Mouse (Mus musculus) heart, postnatal 10 days (tissue): ENCODE measurements at regions not wholly inside any gene's neighbourhood (a gene's known extent, or its start where the extent isn't known, plus 50 kb on each side); places are given as distances from the start of the nearest gene placed in this dataset.
"Not testable (repeated sequence)": the region's sequence is repeated elsewhere in the genome, so short reads cannot be mapped to it uniquely, and the experiment has no call there.

ENCODE experiments used
- DNase-seq, 2 experiments: peaks; one replicate each; pipeline ENCODE4 v3.0.0; 2021
- intact Hi-C: fragments of 180-260 bp; cut with DNase I; formaldehyde crosslinking; loops from one replicate; pipeline ENCODE4 v1.15.1; 2025

DNA sequence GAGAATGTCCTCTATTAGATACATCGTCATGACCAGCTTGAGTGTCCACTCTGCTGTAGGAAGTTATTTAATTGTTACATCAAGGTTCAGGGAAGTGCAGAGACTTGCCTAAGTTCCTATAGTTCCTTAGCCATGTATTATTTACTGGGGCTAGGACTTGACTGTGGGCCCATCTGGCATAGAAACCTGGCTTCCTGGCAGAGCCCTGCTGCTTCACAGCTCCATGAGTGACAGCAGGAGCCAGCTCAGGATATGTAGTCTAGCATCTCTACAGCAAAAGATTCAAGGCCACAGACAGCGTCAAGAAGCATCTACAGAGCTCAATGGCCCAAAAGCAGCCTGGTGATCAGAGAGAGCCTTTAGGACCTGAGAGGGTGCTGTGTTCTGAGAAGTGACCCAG is 163.2 kb upstream of the Unc93a2 start:
- intact Hi-C loops: no loop called here
- no peak for DNase-seq

DNA sequence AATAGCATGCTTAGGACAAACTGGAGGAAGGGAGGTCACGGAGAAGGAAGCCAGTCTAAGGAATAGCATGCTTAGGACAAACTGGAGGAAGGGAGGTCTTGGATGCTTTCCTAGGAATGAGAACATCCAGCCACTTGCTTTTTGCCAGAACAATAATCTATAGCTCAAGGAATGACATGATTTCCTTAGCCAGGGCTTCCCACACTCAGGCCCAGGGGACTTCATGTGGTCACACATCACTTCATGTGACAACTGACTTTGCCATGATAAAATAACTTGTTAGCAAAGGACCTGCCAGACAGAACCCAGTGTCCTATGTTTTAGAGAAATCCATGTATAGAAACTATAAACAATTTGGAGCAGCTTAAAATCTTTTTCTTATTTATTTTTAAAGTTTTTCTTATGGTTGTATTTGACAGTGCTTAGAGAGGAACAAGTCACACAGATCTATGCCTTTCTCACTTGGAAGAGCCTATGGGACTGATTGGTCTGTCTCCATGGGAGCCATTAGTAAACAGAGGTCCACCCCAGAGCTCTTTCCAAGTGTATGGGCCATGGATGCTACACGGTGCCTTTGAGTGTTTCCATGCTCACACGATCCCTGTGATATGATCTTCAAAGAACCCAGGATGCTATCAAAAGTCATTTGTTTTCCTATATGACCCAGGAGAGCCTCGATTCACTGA is 153.3 kb upstream of the Unc93a2 start:
- intact Hi-C loops: no loop called here
- peak; percentile 42 to 66 for DNase-seq

DNA sequence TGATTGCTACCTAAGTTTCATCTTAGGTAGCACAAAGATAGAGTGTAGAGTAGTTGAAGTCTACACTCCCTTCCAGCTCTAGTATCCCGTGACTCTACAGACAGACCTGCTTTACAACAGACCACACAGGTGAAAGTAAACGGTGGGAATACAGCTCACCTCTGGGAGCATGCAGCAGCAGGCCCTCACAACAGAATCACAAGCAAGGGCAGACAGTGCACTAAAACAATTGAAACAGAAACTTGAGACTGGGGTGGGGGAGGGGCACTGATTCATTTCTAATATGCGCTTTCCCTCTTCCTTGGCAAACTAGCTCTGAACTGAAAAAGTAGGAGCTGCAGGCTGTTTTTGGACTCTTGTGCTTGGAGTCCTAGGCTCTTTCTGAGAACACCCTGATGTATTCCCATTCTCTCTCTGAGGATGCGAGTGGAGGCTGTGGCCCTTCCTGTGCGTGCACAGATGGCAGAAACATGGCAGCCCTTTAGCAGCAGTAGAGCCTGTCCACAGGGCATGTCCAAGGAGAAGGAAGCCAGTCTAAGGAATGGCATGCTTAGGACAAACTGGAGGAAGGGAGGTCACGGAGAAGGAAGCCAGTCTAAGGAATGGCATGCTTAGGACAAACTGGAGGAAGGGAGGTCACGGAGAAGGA is 152.5 kb upstream of the Unc93a2 start:
- DNase-seq: peak; percentile 17 to 18

DNA sequence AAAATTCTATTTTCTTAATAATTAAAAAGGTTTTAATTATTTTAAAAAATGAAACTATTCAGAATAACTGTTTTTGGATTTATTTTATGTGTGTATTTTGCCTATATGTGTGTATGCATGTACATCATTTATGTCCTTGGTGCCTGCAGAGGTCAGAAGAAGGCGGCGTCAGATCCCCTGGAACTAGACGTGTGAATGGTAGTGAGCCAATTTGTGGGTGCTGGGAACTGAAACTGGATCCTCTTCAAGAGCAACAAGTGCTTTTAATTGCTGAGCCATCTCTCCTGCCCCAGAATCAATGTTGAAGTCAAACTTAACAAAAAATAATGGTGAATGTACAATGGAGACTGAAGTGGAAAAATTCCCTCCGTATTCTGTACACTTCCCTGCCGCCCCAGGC is 151.9 kb upstream of the Unc93a2 start:
- intact Hi-C loops: no loop called here

More for the DNA sequence above, 152.5 kb upstream of the Unc93a2 start:
- intact Hi-C loops: no loop called here

DNA sequence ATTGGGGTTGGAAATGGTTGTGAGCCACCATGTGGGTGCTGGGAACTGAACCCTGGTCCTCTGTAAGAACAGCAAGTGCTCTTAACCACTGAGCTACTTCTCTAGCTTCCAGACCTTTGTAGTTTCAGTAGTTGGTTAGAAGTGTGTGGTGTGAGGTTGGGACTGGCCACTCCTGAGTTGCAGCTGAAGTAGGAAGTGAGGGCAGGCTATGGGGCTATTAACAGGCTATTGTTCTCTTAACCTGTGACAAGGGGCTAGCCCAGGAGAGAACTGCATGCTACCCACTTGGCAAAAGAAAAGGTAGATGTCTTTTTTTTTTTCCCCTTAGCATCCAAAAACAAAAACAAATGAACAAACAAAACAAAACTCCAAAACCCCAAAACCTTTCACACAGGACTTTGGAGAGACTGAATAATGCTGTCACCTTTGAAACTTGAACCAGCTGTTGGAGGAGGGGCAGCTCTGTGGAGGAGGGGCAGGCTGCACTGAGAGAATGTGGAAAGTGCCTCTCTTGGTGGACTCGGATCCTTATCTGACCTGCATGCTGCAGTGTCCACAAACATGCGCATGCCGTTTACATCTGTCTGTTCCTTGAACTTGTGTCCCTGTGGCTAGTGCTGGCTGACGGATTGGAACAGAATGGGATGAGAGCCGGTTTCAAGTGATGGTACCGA is 149.3 kb upstream of the Unc93a2 start:
- no peak for DNase-seq
- intact Hi-C loops: no loop called here

More for the DNA sequence above, 151.9 kb upstream of the Unc93a2 start:
- no peak for DNase-seq

DNA sequence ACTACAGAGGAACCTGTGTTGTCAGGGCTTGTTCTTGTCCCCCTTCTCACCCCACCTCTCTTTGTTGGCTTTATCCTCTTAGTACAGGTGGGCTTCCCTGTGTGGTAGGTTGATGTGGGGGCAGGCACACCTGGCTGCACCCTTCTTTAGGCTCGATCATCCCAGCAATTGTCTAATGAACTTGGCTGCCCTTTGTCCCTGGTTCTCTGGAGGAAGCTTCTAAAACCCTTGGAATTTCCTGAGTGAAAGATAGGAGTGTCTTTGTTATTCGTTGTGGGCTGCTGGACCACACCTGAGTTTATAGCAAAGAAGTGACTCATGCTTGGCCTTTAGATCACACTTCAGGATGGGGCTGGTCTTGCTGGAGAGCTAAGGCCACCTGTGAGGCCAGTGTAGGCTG is 148.3 kb upstream of the Unc93a2 start:
- no peak for DNase-seq
- intact Hi-C loops: no loop called here

DNA sequence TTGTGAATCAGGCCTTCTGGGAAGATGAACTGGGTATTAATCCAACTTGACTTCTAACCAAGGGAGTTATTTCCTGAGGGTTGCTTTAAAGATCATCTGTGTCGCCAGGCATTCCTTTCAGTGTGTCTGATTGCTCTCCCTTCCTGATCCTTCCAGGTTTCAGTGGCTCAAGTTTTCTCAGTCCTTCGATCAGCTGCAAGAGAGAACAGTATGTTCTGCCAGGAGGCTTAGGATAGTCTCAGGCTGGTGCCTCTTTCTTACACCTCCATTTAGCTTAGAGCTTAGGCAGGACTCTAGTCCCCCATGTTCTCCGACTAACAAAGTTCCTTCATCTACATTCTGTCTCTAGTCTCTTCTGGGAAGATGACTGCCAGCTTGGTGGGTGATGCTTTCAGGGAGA is 147.4 kb upstream of the Unc93a2 start:
- DNase-seq: no peak
- intact Hi-C loops: no loop called here

DNA sequence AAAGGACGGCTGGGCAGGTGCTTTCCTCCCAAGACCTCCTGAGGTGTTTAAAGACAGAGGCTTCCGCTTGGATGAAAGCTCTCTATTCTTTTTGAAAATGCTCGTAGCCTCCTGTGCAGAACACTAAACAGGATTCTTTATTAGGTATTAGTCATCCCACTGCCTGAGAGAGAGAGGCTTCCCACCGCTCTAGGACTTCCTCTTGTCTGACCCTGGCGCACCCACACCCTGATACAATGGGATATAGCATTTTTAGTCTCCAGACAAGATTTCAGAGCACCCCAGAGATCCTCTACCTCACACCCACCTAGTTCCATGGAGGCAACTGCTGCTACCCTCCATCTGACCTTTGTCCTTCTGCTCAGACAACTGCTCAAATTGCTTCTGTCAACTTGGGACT is 144.0 kb upstream of the Unc93a2 start:
- DNase-seq: no peak
- intact Hi-C loops: no loop called here

DNA sequence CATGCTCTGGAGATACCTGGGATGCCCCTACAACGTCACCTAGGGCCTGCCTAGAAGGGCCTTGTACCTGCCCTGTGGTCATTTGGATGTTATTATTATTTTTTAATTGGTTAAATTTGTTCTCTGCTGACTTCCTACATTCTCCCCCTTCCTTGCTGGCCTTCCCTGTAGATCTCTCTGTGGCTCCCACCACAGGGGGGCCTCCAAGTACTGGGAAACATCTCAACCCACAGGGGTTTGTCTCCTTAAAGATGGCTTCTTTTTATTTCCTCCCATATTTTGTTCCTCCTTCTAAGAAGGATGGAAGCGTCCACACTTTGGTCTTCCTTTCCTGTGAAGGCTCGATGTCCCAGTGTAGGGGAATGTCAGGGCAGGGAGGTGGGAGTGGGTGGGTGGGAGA is 142.4 kb upstream of the Unc93a2 start:
- intact Hi-C loops: no loop called here
- peak; percentile 53 to 56 for DNase-seq

DNA sequence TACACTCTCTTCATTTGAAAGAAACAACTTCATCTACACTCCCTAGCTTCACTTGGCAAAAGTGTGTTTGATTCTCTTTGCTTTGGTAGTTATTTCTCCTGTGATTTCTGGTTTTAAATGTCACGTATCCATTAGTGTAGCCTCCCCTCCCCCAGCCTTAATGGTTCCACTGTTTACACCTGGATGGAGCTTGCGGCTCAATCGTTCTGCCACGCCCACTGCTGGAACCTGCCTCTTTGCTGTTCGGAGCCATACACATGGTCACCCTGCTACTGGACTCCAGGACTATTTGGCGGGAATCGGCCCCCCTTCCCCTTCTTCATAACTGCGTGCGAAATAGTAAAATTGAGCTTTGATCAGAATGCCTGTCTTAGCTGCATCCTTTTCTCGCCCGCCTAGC is 139.2 kb upstream of the Unc93a2 start:
- DNase-seq, intact Hi-C loops: not testable (repeated sequence)

DNA sequence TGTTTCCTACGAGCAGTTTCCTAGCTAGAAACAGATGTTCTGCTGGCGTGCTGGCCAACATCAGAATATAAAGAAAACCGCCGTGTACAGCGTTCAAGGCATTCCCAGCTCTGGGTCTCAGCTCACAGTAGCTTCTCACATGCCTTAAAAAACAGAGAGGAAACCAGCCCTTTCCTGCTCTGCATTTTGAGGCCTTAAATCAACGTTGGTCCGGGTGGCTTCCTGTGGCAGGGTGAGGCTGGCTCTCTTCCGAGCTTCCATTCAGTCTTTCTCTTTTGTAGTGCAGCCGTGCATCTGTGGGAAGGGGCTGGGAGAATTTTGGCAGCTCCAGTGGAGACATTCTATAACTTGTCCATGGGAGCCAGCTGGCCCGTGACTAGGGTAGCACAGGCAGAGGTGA is 135.9 kb upstream of the Unc93a2 start:
- peak in 1 of 2 experiments; percentile 23 for DNase-seq

More for the DNA sequence above, 135.9 kb upstream of the Unc93a2 start:
- intact Hi-C loops: no loop called here
